Mouse (Mus musculus): ENCODE data around the gene Rrp8.
"Not testable (repeated sequence)": the region's sequence is repeated elsewhere in the genome, so short reads cannot be mapped to it uniquely, and the experiment has no call there.

Rrp8 gene

DNA sequence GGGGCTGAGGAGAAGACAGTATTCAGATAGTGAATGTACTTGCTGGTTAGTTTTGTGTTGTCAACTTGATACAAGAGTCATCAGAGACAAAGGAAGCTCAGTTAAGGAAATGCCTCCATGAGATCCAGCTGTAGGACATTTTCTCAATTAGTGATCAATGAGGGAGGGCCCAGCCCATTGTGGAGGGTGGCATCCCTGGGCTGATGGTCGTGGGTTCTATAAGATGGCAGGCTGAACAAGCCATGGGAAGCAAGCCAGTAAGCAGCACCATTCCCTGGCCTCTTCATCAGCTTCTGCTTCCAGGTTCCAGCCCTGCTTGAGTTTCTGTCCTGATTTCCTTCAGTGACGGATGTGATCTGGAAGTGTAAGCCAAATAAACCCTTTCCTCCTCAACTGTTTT, 10.6 kb upstream of the Rrp8 start:
- DNase-seq (ENCODE audit: low read depth, low spot score): no peak

DNA sequence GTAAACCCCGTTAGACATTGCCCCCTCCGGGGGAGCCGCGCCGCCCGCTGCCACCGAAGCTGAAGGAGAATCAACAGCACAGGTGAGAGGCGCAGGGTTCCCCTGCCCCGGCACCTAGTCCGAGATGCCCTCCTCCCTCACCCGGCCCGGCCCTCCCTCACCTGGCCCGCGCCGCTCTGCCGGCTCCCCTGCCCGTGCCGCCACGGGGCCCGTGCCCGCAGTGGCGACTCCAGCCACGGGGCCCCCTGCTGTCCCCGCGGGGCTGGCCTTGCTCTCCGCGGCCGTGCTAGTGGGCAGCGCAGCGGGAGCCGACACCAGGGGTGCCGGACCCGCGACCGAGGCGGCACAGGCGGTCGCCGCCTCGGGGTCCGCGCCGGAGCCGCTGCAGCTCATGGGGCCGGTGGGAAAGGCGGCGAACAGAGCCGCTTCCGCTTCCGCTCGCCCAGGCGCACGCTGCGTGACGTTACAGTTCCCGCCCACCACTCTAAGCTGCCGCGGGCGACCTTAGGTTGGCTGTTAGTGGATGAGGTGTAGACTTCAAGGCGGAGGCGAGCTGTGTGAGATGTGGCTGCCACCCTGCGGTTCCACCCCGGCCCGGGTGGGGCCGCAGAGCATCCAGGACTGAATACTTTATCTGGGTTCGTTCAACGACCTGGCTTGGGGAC, 6.9 kb upstream of the Rrp8 start, which contains the start of gene Taf10:
Gene Taf10, minus strand, starts transcription at position 436 of the 665 bp plus-strand sequence.
- DNase-seq (ENCODE audit: low read depth, low spot score): peak; percentile 82

DNA sequence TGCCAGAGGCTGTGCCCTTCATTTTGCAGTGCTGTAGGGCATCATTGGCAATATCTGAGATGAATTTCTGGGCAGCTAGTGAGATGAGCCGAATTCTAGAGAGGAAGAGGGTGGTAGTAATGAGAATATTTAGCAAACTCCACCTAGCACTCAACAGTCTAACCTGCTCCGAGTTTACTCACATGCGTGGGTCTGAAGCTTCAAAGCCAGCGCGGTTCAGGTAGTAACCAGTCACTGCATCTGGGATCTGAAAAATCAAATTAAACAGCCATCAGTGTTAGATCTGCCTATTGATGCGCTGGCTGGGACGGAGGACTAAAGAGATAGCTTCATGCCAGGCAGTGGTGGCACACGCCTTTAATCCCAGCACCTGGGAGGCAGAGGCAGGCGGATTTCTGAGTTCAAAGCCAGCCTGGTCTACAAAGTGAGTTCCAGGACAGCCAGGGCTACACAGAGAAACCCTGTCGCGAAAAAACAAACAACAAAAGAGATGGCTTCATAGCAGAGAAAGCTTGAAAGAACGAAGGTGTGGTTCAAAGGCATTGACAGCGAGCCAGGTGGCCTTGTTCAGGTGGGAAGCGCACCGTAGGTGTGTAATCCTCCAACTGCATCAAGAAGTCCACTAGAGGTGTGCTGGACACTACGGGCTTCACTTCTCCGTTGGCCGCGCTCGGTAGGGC, 6.2 kb upstream of the Rrp8 start:
- DNase-seq (ENCODE audit: low read depth, low spot score): not testable (repeated sequence)

DNA sequence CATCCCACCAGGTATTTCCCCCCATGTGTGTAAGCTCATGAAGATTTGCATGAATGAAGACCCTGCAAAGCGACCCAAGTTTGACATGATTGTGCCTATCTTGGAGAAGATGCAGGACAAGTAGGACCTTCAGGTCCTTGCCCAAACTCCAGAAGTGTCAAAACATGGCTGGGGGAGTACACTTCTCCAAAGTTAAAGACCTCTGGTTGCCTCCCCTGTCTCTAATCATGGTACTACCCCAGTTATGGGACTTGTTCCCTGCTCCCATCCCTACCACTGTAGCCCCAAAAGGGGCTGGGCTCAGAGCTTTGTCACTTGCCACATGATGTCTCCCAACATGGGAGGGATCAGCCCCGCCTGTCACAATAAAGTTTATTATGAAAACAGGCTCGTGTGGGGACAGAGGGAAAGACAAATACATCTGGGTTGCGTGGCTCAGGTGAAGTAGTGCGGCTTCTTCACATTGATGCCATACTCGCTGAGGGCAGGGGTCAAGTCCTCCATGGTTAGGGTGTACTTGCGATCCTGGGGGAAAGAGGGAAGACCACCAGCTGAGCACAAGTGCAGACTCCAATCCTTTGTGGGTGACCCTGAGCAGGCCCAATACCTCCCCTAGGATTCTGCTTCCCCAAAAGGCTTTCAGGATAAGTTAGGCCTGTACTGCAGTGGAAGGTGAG, 5.5 kb upstream of the Rrp8 start:
- not testable (repeated sequence) for DNase-seq (ENCODE audit: low read depth, low spot score)

DNA sequence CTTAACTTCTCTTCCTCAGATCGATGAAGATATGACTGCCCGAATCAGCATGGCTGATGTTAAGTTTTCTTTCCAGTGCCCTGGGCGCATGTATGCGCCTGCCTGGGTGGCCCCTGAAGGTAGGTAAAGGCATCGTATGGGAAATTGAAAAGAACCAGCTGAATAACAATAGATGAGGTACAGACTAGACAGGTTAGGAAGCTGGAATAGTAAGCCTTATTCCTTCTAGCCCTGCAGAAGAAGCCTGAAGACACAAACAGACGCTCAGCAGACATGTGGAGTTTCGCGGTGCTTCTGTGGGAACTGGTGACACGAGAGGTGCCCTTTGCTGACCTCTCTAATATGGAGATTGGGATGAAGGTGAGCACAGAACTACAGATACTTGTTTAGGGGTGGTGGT, 4.8 kb upstream of the Rrp8 start:
- no peak for DNase-seq (ENCODE audit: low read depth, low spot score)

DNA sequence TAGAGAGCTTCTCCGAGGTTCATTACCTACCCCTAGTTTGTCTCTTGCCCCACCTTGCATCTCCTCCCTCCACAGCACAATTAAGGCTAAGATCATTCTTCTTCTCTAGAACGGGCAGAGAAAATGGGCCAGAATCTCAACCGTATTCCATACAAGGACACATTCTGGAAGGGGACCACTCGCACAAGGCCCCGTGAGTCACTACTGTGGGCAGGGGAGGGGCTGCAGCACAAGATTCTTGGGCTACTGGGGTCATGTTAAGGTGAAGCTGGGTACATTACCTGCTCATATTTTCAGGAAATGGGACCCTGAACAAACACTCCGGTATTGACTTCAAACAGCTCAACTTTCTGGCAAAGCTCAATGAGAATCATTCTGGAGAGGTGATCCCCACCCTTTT, 3.7 kb upstream of the Rrp8 start:
- DNase-seq (ENCODE audit: low read depth, low spot score): no peak

DNA sequence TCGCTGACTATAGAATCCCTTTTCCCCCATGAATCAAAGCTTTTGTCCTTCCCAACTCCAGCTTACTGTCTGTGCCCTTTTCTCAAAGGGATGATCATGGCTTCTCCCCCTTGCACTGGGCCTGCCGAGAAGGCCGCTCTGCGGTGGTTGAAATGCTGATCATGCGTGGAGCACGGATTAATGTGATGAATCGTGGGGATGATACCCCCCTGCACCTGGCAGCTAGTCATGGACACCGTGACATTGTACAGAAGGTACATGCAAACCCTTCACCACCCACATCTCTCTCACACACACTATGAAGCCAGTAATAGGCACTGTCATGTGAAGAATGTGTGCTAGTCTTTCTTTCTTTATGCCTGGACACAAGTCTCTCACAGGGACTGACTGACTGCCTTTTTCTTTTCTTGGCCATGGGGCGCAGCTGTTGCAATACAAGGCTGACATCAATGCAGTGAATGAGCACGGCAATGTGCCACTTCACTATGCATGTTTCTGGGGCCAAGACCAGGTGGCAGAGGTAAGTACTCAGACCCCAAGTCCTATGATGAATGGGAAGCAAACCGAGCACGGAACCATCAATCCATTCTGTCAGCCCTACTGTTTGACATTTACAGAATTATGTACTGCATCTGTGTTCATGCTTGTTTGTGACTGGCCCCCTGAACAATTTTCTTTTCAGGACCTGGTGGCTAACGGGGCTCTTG, 3.1 kb upstream of the Rrp8 start:
- no peak for DNase-seq (ENCODE audit: low read depth, low spot score)

DNA sequence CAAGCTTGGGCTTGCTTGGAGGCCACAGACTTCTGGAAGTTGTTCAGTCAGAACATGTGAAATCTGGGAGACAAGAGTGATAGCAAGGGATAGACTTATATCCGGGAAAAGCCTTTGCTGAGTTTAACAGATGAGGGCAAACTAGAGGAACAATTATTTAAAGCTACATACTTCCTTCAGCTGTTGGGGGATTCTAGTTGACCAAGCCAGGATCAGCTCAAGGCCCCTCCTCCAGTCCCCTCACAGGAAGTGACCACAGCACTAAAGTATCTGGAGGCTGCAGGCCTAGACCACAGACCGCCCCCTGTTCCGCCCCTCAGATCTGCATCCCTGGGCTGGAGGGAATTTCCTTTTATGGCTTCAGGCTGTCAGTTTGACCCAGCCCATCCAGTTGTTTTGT, 1.8 kb upstream of the Rrp8 start:
- no peak for DNase-seq (ENCODE audit: low read depth, low spot score)

DNA sequence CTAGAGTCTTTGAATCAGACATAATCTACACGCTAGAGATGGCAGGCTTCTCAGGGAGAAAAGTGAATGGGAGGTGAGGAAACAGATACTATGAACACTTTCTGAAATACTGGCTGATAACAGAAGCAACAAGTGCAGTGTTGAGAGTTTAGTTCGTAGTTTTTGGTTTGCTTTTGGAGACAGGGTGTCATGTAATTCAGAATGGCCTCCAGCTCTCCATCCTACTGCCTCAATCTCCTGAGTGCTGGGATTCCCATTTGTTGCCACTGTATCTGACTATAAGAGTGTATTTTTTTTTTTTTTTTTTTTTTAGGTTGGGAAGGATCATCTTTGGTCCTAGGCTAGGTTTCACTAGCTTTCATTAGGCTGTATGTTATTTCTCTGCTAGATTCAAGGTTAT, 1.1 kb upstream of the Rrp8 start:
- no peak for DNase-seq (ENCODE audit: low read depth, low spot score)

DNA sequence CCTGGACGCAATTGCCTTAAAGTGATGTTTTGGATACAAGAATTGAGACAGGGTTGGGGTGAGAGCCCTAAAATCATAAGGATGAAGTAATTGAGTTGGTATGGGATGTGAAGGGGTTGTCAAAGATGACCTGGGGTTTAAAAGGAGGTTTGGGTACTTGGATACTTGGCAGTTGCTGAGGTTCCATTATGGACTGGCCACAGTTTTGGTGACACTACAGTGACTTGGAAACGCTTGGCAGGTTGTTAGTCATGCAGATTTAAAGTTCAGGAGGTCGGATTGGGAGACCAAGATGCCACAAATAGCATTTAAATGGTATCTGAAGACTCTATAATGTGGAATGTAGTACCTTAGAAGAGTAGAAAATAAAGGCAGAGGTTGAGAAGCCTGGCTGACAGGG, 463 bp upstream of the Rrp8 start:
- no peak for DNase-seq (ENCODE audit: low read depth, low spot score)

DNA sequence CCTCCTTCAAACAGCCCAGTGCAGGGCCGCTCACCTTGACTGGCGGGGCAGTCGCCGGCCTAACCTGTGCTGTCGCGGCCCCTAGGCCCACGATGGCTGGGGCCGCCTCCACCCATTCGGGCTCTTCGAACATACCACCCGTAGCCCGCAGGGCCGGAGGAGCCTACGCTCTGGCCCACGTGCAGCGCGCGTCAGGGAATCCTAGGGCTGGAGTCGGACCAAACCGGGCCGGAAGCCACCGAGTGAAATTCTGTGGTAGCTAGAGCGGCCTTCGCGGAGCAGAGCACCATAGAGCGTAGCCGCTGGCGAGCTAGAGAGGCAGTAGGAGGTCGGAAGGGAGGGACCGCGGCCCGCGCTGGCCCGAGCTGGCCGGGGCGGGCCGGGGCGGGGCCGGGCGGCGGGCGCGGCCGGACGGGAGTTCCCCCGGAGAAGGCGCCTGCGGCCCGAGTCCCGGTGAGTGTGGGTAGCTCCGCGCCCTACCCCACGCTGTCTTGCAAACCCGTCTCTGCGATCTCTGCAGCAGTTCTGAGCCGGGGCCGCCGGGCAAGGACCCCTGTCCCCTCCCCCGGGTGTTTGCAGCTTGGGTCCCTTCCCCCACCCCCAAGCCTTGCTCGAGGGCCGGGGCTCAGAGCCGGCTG, 802 bp downstream of the Rrp8 start, which contains the start of gene Ilk:
Gene Ilk, plus strand, starts transcription at position 329 of the 638 bp plus-strand sequence.
- DNase-seq (ENCODE audit: low read depth, low spot score): peak; percentile 91

DNA sequence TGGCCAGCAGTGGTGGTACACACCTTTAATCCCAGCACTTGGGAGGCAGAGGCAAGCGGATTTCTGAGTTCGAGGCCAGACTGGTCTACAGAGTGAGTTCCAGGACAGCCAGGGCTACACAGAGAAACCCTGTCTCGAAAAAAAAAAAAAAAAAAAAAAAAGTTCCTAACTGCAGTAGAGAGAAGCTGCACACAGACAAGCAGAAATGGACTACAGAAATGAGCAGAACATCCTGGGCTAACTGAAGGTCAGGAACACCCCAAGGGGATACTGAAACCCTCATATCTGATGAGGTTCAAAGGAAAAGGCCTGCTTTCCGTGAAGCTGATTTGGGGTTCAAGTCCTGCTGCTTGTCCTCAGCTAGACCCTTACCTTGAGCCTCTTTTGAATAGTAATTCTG, 1.7 kb downstream of the Rrp8 start:
- DNase-seq (ENCODE audit: low read depth, low spot score): not testable (repeated sequence)

DNA sequence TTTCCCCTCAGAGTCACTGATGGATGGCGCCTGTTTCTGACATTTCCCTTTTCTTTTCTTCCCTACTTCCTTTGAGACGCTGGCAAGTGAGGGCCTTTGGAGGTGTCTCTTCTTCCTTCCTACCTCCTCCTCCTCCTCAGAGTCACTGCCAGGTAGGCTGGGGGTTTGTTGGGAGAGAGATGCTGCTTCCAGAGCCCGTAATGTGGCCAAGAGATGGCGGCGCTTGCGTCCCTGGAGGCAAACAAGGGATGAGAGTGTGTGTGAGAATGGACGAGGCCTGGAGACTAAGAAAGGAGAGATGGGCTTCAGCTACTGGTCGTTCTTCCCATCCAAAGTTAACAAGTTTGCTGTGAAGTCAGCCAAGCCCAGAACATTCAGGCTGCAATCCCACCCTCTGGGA, 2.4 kb downstream of the Rrp8 start:
- no peak for DNase-seq (ENCODE audit: low read depth, low spot score)

DNA sequence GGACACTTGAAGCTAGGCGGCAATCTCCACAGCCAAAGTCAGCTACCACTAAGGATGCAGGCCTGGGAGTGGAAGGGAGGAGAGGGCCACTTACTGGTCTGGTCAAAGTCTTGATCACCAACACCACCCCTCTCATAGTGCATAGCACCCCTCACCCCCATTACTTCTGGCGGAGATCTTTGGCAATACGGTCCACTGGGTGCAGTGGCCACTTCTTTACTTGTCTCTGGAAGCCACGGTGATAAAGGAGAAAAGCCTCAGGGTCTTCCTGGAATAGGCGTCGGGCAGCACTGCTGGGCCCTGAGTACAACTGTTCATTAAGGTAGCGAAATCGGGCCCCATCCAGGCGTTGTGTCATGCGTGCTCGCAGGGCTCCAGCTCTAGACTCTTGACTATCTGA, 3.3 kb downstream of the Rrp8 start:
- no peak for DNase-seq (ENCODE audit: low read depth, low spot score)

DNA sequence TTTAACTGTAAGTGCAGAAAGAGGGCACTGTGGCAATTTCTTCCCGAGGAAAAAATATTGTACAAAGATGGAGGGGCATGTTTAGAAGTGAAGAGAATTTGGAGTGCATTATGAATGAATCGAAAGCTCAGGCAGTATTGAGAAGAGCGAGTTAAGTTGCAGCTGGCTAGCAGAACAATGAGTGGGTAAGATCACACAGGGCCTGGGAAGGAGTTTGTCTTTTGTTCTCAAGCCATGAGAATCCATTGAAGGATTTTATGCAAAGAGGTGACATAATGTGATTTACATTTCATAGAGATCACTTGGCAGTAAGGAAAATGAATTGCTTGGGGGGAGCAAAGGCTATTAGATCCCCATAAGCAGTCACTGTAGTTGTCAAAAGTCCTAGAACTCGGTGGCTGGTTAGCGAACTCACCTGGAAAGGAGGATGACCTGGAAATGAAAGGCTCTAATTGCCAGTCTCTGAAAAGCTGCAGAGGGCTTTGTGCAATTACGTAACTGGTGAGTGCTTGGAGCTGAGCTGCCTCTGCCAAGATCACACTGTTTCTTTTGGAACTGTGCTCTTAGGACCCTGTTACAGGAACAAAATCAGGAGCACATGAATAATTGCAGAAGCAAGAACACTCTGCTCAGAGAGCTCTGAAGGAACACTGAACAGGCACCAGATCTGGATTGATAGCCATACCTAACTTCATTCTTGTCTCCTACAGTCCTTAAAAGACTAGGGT, 8.3 kb downstream of the Rrp8 start:
- DNase-seq (ENCODE audit: low read depth, low spot score): peak; percentile 49

DNA sequence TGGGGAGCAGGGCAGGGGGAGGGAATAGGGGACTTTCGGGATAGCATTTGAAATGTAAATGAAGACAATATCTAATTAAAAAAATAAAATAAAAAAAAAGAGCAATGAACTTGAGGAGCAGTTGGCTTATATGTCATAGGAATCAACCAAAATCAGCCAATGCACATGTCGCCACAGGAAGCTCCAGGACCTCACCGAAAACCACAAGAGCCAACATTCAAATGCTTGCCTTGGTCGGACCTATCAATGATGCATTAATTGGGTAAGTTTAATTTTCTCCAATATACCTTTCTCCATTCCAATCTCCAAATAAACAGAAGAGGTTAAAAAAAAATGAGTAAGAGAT, 10.2 kb downstream of the Rrp8 start:
- no peak for DNase-seq (ENCODE audit: low read depth, low spot score)

DNA sequence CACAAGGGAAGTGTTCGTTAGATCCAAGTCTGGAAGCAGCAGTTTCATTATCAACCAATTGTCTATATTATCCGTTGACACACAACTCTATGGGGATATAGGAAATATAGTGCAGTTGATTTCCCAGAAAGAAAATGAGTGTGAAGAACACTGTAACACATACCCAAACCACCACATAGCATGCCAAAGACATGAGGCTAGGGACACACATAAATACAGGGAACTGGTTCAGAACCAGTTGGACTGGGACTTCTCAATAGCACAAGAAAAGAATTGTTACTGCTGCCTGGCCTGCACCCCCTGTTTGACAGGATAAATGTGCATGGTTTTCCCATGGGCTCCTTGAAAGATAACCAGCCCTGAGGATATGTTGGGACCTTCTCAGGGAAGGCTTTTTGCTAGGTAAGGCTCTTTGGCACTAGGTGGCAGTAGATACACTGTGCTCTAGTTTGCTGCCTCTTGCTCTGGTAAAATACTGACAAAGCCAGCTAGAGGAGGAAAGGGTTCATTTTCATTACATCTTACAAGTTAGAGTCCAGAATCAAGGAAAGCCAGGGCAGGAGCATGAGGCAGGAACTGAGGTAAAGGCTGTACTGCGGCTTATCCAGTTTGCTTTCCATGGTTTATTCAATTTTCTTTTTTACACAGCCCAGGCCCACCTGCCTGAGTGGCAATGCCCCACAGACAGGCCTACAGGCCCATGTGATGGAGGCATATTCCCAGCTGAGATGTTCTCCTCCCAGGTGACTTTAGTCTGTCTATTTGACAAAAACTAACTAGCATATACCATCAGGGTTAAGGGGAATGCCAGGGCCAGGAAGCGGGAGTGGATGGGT, 10.8 kb downstream of the Rrp8 start:
- DNase-seq (ENCODE audit: low read depth, low spot score): peak; percentile 64

DNA sequence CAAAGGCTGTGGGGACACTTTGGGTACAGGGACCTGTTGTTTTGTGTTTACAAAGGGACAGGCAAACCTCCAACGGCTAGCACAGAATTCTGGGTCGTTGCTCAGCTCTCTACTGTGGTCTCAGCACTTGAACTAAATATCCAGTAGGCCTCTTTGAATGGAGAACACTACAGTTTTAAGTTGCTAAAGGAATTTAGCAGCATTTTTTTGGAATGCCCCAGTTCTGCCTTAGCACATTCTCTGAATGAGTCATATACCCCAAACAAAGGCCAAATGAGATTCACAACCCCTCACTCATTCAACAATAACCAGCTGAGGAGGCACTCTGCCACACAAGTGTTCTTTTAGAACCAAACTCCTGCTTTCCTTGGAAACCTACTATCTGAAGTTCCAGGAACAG, 15.3 kb downstream of the Rrp8 start:
- DNase-seq (ENCODE audit: low read depth, low spot score): no peak

DNA sequence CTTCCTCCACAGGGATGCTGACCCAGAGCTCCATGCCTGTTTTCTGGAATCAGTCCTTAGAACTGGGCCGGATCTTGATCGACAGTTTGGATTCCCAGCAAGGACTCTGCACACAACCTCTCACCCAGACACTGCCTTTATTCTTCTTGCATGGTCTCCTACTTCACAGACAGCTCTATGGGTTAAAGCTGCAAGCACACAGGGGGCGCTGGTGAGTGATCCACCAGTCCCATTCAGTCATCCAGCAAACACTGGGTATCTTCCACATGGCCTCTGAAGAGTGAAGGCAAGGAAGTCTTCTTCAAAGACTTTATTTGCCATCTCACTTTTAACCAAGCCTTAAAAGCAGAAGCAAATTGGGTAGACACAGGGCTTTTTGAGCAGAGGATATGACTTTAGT, 21.8 kb downstream of the Rrp8 start:
- DNase-seq (ENCODE audit: low read depth, low spot score): no peak

DNA sequence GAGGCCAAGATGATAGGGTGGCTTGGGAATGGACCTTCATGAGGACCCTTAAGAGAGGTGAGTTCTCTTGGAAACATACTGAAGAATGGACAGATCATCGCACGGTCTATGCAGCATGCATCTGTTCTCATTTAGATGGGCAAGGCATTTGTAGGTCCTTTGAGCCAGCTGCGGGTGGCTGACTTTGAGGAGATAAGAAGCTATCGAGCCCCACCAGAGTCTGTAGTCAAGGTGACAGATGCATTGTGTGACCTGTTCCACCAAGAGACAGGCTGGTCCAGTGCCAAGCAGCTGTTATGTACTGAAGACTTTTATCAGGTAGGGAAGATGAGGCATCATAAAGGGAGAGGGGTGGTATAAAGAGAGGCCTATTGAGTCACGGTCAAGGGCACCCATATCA, 28.5 kb downstream of the Rrp8 start:
- DNase-seq (ENCODE audit: low read depth, low spot score): no peak

Measured in telencephalon, adult 2 months (tissue).